Mouse (Mus musculus) lung, postnatal 0 days (tissue): ENCODE data around the gene Nrbf2. TPM values are rescaled to one million over a fixed set of nuclear protein-coding genes. Genes with fewer than 3 reads are reported as not detected.
A peak's percentile ranks its signal among the peaks of the same experiment; 100 is the strongest.

Experiments
- ATAC-seq: fragments of 200-750 bp; cut with Nextera tagmentation; 2 replicates; pipeline ENCODE4 v1.8.0; 2017; ENCODE audit warnings: moderate library complexity
- DNase-seq: peaks from one replicate; pipeline ENCODE4 v3.0.0-alpha.2; 2016; ENCODE audit warnings: low spot score
- H3K27ac ChIP-seq: fragments of 300-500 bp; sonication (generic); 2 replicates; pipeline ENCODE4 v1.5.1; 2014; ENCODE audit warnings: antibody characterized with exemption, mild to moderate bottlenecking, low read length, mixed read lengths
- H3K27me3 ChIP-seq: fragments of 300-500 bp; sonication (generic); replicated peaks from 2 replicates; pipeline ENCODE4 v1.6.1; 2014; ENCODE audit warnings: low read length, mixed read lengths; ENCODE audit not compliant: insufficient read depth
- H3K36me3 ChIP-seq: fragments of 300-500 bp; sonication (generic); 2 replicates; pipeline ENCODE4 v1.6.1; 2014; ENCODE audit warnings: low read length, mixed read lengths; ENCODE audit not compliant: insufficient read depth
- H3K4me1 ChIP-seq: fragments of 300-500 bp; sonication (generic); 2 replicates; pipeline ENCODE4 v1.6.1; 2014; ENCODE audit warnings: antibody characterized with exemption, low read depth, low read length, mixed read lengths; ENCODE audit not compliant: insufficient read depth
- H3K4me2 ChIP-seq: fragments of 300-500 bp; sonication (generic); replicated peaks from 2 replicates; pipeline ENCODE4 v1.6.1; 2014; ENCODE audit warnings: low read depth, mild to moderate bottlenecking, low read length, moderate library complexity, mixed read lengths
- H3K4me3 ChIP-seq: fragments of 300-500 bp; sonication (generic); 2 replicates; pipeline ENCODE4 v1.5.1; 2014; ENCODE audit warnings: low read depth, low read length
- H3K9ac ChIP-seq: fragments of 300-500 bp; sonication (generic); replicated peaks from 2 replicates; pipeline ENCODE4 v1.6.1; 2014; ENCODE audit warnings: low read depth, mild to moderate bottlenecking
- H3K9me3 ChIP-seq: fragments of 300-500 bp; sonication (generic); 2 replicates; pipeline ENCODE4 v1.6.1; 2016; ENCODE audit warnings: low read length, mixed read lengths
- CTCF ChIP-seq: IDR thresholded peaks from 2 replicates; pipeline ENCODE4 v1.5.1; 2016; ENCODE audit warnings: antibody characterized with exemption, mild to moderate bottlenecking
- EP300 ChIP-seq: IDR thresholded peaks from 2 replicates; pipeline ENCODE4 v1.6.1; 2016; ENCODE audit warnings: antibody characterized with exemption, mild to moderate bottlenecking, control low read depth
- WGBS: fragments of 180-500 bp; shearing (Covaris S2); extraction: QIAGEN DNeasy Blood & Tissue Kit; methylation state at CpG from one replicate; pipeline ENCODE4 v1.1.7; 2014; 5-methylcytosine and 5-hydroxymethylcytosine counted together
- polyA plus RNA-seq: library from polyadenylated mRNA; unstranded; fragments of >200 nt; fragmentation: Nextera tagmentation; extraction: Ambion mirVana; gene quantifications from 2 replicates; pipeline ENCODE4 v1.2.1, GENCODE M21; 2015

Nrbf2 gene
- polyA plus RNA-seq, 1 experiment from 2014 or later = 40.6 TPM

GRCm38 (mm10) chr10:67226109-67226508, 59.0 kb downstream of the Nrbf2 start:
- peaks cover 9% of the 10 kb centered on the region; the same call in 1 of the 2 replicates for H3K36me3 ChIP-seq
- 0 out of 2 replicates have a peak overlapping the region, but pooled peaks have one; percentile 20 for H3K27ac ChIP-seq
- peak; percentile 71 for DNase-seq

GRCm38 (mm10) chr10:67225528-67225927, 59.6 kb downstream of the Nrbf2 start:
- Histone ChIP-seq H3K4me2 (no peak overlapping the region), H3K4me3 (no peak overlapping the region), H3K27me3 (no peaks in the 10 kb centered on the region), H3K27ac (0 out of 2 replicates have a peak overlapping the region, but pooled peaks have one; percentile 20), H3K36me3 (peaks cover 9% of the 10 kb centered on the region; the same call in 1 of the 2 replicates), H3K9me3 (no peaks in the 10 kb centered on the region), H3K4me1 (0 out of 2 replicates have a peak, but pooled peaks cover 3% of the 10 kb centered on the region), H3K9ac (no peak overlapping the region)
- TF ChIP-seq CTCF = no peak
- TF ChIP-seq EP300 = no peak
- DNase-seq (no peak), ATAC-seq (no peak)
- 82% methylated on average over 6 of the region's 6 CpGs for WGBS

More at GRCm38 (mm10) chr10:67226109-67226508, 59.0 kb downstream of the Nrbf2 start:
- TF ChIP-seq EP300 = no peak
- Histone ChIP-seq H3K27me3 (no peaks in the 10 kb centered on the region), H3K4me2 (no peak overlapping the region), H3K9me3 (no peaks in the 10 kb centered on the region), H3K4me3 (no peak overlapping the region), H3K4me1 (0 out of 2 replicates have a peak, but pooled peaks cover 3% of the 10 kb centered on the region), H3K9ac (no peak overlapping the region)
- peak; percentile 75 for ATAC-seq
- 42% methylated on average over 7 of the region's 7 CpGs for WGBS

- no peak for TF ChIP-seq EP300
- no peak for TF ChIP-seq CTCF
- H3K36me3 ChIP-seq = peaks cover 15% of the 10 kb centered on the region; the same call in 1 of the 2 replicates
- no peak overlapping the region for H3K9ac ChIP-seq
- no peaks in the 10 kb centered on the region for H3K27me3 ChIP-seq
- 0 out of 2 replicates have a peak, but pooled peaks cover 3% of the 10 kb centered on the region for H3K4me1 ChIP-seq
- no peaks in the 10 kb centered on the region for H3K9me3 ChIP-seq
- DNase-seq (no peak), ATAC-seq (no peak)
- no peak overlapping the region for H3K4me2 ChIP-seq
- no peak overlapping the region for H3K27ac ChIP-seq
- no peak overlapping the region for H3K4me3 ChIP-seq
- 70% methylated on average over 3 of the region's 4 CpGs for WGBS
Observed at GRCm38 (mm10) chr10:67223942-67224341, 61.2 kb downstream of the Nrbf2 start.

DNA sequence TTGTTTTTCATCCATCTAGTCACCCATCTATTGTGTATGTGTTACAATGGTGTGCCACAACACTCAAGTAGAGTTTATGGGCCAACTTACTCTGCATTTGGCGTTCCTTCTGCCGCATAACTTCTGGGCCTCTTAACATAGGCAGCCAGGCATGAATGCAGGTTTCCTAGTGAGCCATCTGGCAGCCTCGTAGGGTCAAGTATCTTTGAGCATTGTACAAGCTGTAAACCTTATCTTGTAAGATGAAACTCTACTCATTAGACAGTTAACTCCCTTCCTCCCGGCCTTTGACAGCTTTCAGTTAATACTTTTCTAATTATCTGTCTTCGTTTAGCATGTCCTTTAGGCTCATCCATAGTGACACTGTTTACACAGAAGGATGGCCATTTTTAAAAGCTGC, 63.8 kb downstream of the Nrbf2 start:
- Histone ChIP-seq H3K27ac (no peak overlapping the region), H3K4me2 (no peak overlapping the region), H3K4me3 (no peak overlapping the region), H3K9me3 (no peaks in the 10 kb centered on the region), H3K4me1 (no peaks in the 10 kb centered on the region), H3K36me3 (peaks cover 16% of the 10 kb centered on the region; the same call in 1 of the 2 replicates), H3K27me3 (no peaks in the 10 kb centered on the region), H3K9ac (no peak overlapping the region)
- 60% methylated on average over 5 of the region's 5 CpGs for WGBS
- no peak for TF ChIP-seq EP300
- TF ChIP-seq CTCF = no peak
- no peak for DNase-seq
- no peak for ATAC-seq

- peak; percentile 41; the same call in 1 of the 2 replicates for ATAC-seq
- peak; percentile 72 for DNase-seq
- Histone ChIP-seq H3K9ac (no peak overlapping the region), H3K27me3 (no peaks in the 10 kb centered on the region), H3K36me3 (peaks cover 14% of the 10 kb centered on the region; the same call in 1 of the 2 replicates), H3K27ac (no peak overlapping the region), H3K9me3 (no peaks in the 10 kb centered on the region), H3K4me3 (no peak overlapping the region), H3K4me2 (no peak overlapping the region), H3K4me1 (no peaks in the 10 kb centered on the region)
- 64% methylated on average over 4 of the region's 4 CpGs for WGBS
- no peak for TF ChIP-seq EP300
- TF ChIP-seq CTCF = no peak
Observed at GRCm38 (mm10) chr10:67220251-67220650, 64.9 kb downstream of the Nrbf2 start.

GRCm38 (mm10) chr10:67218873-67219565, 66.1 kb downstream of the Nrbf2 start:
- no peaks in the 10 kb centered on the region; the same call in 1 of the 2 replicates for H3K4me1 ChIP-seq
- no peak overlapping the region for H3K4me3 ChIP-seq
- no peaks in the 10 kb centered on the region for H3K27me3 ChIP-seq
- no peak overlapping the region for H3K9ac ChIP-seq
- H3K9me3 ChIP-seq = no peaks in the 10 kb centered on the region
- no peak for TF ChIP-seq EP300
- H3K27ac ChIP-seq = no peak overlapping the region
- DNase-seq (no peak), ATAC-seq (no peak)
- no peak overlapping the region for H3K4me2 ChIP-seq
- 93% methylated on average over 18 of the region's 18 CpGs for WGBS
- H3K36me3 ChIP-seq = peaks cover 7% of the 10 kb centered on the region; the same call in 1 of the 2 replicates
